Mouse (Mus musculus): ENCODE results near the gene Olfr798. TPM values are rescaled to one million over a fixed set of nuclear protein-coding genes. Genes with fewer than 3 reads are reported as not detected.

Olfr798 gene
- total RNA-seq (2021): not detected
- long read RNA-seq, experiment 1: 0 reads
- long read RNA-seq, experiment 2: 0 reads

DNA sequence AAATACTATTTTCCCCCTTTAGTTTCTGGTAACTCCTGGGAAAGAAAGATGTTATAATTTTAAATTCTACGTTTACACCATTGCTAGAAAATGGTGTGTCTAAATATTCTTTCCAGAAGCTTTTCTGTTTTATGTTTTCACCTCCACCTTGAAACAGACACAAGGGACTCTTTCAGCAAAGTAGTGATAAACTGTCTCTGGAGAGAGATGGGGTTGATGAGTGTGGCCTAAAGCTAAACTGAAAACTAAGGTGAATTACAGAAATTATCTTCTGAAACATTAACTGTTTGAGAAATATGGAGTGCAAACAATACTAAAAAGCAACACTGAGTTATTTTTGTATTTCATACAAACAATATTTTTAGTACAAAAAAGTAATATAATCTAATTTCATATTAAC is at the start of gene Olfr798:
TSS of gene Olfr798 (minus strand) at position 101 of the 400 bp plus-strand sequence.
- no peak for DNase-seq

DNA sequence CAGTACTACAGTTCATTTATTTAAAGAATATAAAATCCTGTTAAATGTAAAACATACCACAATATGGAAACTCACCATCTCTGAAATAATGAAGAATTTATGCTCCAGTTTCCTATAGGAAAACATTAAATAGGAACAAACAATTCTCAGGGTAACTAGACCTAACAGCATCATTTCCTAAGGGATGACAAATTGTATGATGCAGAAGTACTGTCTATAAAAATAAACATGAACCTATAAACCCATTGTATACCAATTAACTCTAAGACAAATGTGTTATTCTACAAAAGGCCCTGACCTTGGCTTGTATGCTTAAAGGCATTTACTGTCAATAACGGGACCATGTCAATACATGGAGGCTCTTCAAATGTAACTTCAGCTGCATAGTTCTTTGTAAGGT is 46.0 kb upstream of the Olfr798 start, which contains the start of gene Olfr801:
TSS of gene Olfr801 (minus strand) at position 101 of the 400 bp plus-strand sequence.
- DNase-seq: no peak

DNA sequence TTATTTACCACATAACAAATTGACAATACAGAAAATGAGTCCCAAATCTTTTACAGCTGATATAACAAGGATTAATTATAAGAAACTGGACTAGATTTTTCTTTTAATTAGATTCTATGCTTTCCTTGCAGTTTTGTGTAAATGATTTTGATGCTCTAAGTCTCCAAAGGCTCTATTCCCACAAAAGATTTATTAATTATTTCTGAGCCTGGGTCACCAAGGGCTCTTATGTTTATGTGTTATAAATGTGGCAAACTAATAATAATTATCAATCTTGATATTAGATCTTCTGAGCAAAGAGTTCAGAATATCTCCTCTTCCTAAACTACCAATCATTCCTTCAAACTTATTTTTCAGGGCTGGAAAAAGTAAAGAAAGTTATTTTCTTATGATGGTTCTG is 29.7 kb upstream of the Olfr798 start, which contains the start of gene Olfr800:
TSS of gene Olfr800 (plus strand) at position 301 of the 400 bp plus-strand sequence.
- no peak for DNase-seq

DNA sequence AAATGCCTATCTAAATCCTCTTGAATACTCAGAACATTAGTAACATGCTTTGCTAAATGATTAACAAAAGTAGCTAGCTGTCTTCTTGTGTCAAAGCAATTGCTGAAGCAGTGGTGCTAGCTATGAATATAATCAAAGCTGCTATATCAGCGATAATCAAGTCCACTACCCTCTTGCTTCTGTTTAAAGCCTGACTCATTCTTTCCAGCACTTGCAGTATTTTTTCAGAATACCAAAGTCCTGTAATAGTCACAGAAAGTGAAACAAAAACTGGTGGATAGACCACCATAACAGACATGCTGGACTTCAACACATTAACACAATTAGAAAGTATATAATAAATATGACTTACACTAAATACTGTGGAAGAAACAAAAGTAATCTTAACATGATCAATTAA is 24.0 kb upstream of the Olfr798 start:
- DNase-seq: no peak

DNA sequence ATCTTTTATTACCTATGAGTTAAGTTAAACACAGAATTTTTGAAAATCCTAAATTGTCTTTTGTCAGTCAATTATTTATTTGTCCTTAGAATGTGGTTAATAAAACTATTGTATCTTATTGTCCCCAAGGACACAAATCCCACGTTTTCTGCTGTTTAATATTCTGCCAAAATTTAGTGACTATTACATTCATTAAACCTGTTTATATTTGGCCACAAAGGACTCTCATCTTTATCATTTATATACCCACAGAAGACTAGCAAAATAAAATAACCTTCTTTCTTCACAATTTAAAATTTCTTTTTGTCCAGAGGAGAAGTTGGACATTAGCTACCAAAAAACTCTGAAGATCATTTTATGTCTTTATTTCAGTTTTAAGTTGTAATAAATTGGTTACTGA is 9.4 kb upstream of the Olfr798 start, which contains the start of gene Olfr799:
TSS of gene Olfr799 (plus strand) at position 301 of the 400 bp plus-strand sequence.
- no peak for DNase-seq

DNA sequence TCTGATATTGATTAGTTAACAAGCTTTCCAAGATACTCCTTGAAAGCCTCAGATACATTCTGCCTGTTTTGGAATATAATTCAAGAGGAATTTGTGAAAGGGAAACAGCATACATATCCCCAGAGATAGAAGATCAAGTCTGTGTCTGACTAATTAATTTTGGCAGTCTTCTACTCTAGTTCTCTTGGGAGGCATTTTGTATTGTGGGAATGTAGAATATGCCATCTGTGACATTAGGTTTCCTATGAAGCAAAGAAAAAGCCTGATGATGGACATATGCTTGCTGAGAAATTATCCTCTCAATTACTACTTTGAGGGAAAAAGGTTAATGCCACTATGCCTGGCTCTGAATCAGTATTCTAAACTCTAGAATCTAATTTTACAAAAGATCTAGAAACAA is 4.5 kb downstream of the Olfr798 start:
- DNase-seq: no peak

DNA sequence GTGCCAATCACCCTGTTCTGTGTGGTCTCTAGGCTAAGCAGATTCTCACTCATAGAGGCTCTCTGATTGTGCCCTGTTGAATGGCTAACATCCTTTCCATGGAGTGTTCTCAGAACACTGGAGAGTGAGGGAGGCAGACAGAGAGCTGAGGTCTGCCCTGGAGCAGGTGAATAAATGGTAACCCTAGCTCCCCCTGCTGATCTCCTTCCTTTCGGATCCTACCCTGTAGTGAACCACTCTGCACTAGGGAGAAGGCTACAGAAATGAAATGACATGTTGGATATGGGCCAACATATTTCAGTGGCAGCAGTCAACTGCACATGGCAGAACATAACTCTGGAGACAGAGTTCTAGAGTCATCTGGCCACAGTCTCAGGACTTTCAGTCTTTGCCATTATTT is 6.0 kb downstream of the Olfr798 start:
- no peak for DNase-seq

DNA sequence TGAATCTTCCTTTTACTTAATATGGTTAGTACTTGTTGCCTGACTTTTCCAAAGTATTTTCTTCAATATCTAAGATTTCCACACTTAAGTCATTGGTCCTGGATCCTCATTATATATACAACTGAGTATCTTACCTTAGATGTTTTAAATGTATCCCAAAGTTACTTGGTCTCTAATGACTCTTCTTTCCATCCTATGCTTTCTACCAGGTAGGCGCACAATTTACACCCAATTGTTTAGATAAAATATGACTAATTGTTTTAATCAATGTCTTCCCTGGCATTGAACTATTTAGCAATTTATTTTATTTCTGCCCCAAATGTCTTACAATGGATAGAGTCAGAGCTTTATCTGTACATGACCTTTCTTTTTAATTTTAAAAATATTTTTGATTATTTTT is 15.3 kb downstream of the Olfr798 start, which contains the start of gene Olfr796:
TSS of gene Olfr796 (minus strand) at position 101 of the 400 bp plus-strand sequence.
- no peak for DNase-seq

DNA sequence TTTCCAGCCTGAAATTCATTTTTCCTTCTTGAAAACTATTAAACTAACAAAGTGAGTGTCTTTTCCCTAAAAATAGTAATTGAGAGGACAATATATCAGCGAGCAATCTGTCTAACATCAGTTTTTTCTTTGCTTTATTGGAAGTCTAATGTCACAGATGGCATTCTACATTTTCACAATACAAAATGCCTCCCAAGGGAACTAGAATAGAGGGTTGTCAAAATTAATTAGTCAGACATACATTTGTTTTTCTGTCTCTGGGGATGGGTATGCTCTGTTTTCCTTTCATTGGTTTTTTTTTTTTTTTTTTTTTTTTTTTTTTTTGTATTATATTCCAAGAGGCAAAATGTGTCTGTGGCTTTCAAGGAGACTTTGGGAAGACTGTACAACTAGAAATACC is 50.7 kb downstream of the Olfr798 start:
- DNase-seq: no peak

Small RNA genes within 50 kb of the gene (microRNA-seq; reads per million reads assigned to microRNA genes)
- 0 reads per million in 2 experiments for gene Gm23252 (ENCODE audit: borderline replicate concordance in 2 of 2)

Other genes with a start within 250 kb of the Olfr798 start
- not detected for gene Olfr784, start 243.9 kb downstream of the Olfr798 start, total RNA-seq (2021)
- not detected for gene Olfr785, start 222.5 kb downstream of the Olfr798 start, total RNA-seq (2021)
- not detected for gene Olfr786, start 200.6 kb downstream of the Olfr798 start, total RNA-seq (2021)
- gene Olfr787, start 166.1 kb downstream of the Olfr798 start, total RNA-seq (2021): not detected
- not detected for gene Olfr788, start 156.9 kb downstream of the Olfr798 start, total RNA-seq (2021)
- not detected for gene Olfr789, start 143.2 kb downstream of the Olfr798 start, total RNA-seq (2021)
- not detected for gene Olfr790, start 129.4 kb downstream of the Olfr798 start, total RNA-seq (2021)
- gene Olfr791, start 106.1 kb downstream of the Olfr798 start, total RNA-seq (2021): not detected
- gene Olfr792, start 88.8 kb downstream of the Olfr798 start, total RNA-seq (2021): not detected
- gene Olfr794, start 60.3 kb downstream of the Olfr798 start, total RNA-seq (2021): not detected
- gene Olfr796, start 15.4 kb downstream of the Olfr798 start, total RNA-seq (2021): not detected
- gene Olfr799, start 9.6 kb upstream of the Olfr798 start, total RNA-seq (2021): not detected
- gene Olfr800, start 29.8 kb upstream of the Olfr798 start, total RNA-seq (2021): not detected
- not detected for gene Olfr801, start 45.9 kb upstream of the Olfr798 start, total RNA-seq (2021)
- gene Olfr802, start 60.2 kb upstream of the Olfr798 start, total RNA-seq (2021): not detected
- not detected for gene Olfr803, start 66.4 kb upstream of the Olfr798 start, total RNA-seq (2021)
- not detected for gene Olfr804, start 75.3 kb upstream of the Olfr798 start, total RNA-seq (2021)
- not detected for gene Olfr805, start 101.4 kb upstream of the Olfr798 start, total RNA-seq (2021)
- gene Olfr806, start 114.0 kb upstream of the Olfr798 start, total RNA-seq (2021): not detected
- gene Olfr807, start 129.9 kb upstream of the Olfr798 start, total RNA-seq (2021): not detected
- gene Olfr808, start 137.5 kb upstream of the Olfr798 start, total RNA-seq (2021): not detected
- not detected for gene Olfr809, start 146.7 kb upstream of the Olfr798 start, total RNA-seq (2021)
- not detected for gene Olfr810, start 167.0 kb upstream of the Olfr798 start, total RNA-seq (2021)
- gene Olfr811, start 176.5 kb upstream of the Olfr798 start, total RNA-seq (2021): not detected
- gene Olfr812, start 218.2 kb upstream of the Olfr798 start, total RNA-seq (2021): not detected
- not detected for gene Olfr813, start 227.4 kb upstream of the Olfr798 start, total RNA-seq (2021)